Mouse (Mus musculus) monocyte, adult 5-6 weeks (primary cell): Measurements from ENCODE around the gene Tnfaip3. TPM values are rescaled to one million over a fixed set of nuclear protein-coding genes. Genes with fewer than 3 reads are reported as not detected.

ENCODE experiments used
- ATAC-seq: fragments of 153-309, 156-312 bp; replicated peaks from 2 replicates; pipeline ENCODE4 v1.8.0; 2017; ENCODE audit warnings: mild to moderate bottlenecking; ENCODE audit not compliant: low TSS enrichment, insufficient number of reproducible peaks, severe bottlenecking, poor library complexity, low FRiP score
- total RNA-seq: library from RNA; stranded (forward); fragments of 200-1000, 200-491, 200-594 nt; gene quantifications from 3 replicates; pipeline ENCODE4 v1.2.3, GENCODE M21; 2017

The Tnfaip3 gene
- 303 to 429 TPM (median 333 TPM) in 3 replicates for total RNA-seq

DNA sequence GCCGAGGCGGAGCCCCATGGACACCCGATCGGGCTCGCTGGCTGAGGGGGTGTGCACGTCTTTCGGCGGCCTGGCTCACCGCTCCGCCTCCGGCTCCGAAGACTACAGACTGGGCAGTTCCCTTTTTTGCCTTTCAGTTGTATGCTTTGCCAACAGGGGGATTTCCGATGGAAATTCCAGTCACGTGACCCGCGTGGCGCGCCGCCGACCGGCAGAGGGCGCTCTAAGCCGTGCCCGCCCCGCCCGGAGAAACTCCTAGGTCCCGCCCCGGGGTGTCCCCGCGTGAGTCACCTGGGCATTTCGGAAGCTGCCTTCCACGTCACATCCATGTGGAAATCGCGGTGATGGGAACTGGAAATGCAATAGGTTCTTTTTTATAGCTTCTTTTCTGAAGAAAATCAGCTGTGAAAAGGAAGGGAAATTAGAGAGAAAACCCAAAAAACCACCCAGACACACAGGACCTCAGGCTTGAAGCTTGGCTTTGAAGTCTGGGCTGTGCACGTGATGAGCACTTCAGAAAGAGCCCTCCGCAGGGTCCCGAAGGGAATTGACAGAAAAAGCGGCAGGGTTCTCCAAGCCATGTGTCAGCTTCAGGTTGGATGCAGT, at the start of gene Tnfaip3:
Gene Tnfaip3 (minus strand): TSS at position 401 of the 606 bp plus-strand sequence.
- ATAC-seq, result peak; percentile 81

DNA sequence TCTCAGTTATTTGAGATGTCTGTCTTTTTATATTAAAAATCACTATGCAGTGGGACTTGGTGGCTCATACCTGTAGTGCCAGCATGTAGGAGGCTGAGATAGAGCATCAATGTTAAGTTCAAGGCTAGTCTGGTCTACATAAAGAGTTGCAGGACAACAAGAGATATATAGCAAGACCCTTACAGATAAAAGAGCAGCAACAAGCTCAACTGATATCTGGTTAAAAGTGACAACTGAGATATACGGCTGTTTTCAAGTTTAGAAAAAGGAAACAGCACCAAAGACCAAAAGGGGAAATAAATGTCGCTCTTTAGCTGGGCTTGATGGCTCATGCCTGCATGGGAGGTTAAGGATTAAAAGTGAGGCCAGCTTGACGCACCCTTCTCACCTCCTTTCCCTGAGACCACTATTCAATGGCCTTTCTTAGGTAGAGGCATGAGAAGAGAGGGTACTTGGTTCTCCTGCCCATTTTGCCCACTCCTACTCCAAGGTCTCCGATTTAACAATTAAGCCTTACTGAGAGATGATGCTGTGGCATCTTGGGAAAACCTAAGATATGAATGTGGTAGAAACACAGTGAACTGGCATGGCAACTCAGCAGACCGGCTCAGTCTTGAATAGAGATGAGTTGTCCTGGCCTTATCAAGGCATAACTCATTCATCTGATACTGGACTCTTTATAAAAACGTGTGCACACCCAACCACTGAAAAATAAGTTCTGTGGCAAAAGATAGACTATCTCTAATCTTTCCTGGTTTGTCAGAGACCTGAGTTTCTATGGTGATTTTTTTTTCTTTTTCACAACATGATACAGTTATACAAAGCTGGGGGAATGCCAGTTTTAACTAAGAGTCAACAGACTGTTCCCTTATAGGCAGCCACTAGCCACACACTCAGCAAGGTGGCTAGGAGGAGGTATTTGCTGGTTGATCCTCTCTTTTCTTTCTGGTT, 49.5 kb upstream of the Tnfaip3 start:
- ATAC-seq, result no peak

DNA sequence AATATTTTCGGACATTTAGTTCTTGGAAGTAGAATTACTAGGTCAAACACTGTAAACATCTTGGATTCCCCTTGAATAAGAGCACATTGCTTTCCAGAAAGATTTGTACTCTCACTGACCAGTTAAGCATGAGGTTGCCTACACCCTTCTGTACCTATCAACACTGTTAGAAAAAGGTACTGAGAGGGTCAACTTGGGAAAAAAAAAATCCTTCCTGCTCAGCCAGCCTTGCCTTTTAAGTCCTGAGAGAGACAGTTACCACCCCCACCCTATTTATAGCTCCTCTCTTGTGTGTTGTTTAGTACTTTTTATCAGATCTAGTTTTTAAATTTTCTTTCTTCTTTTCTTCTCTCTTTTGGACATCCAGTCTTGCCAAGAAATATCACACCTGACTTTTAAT, 48.2 kb upstream of the Tnfaip3 start:
- ATAC-seq, result no peak

DNA sequence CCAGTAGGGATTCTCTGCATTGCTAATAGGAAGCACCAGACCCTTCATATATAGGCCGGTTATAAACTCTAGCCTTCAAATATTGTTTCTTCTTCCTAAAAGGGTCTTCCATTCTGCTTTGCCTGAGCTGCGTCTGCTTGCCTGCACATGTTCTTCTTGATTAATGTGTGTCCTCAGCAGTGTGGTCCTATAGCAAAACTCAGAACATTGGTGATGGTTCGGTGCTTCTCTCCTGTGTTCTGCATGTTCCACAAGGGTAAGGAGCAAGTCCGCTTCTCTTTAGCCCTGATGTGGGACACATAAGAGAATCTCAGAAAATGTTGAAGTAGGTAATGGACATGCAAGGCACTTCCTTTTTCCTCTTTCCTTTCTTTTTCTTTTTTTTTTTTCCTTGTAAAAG, 47.8 kb upstream of the Tnfaip3 start:
- no peak for ATAC-seq

DNA sequence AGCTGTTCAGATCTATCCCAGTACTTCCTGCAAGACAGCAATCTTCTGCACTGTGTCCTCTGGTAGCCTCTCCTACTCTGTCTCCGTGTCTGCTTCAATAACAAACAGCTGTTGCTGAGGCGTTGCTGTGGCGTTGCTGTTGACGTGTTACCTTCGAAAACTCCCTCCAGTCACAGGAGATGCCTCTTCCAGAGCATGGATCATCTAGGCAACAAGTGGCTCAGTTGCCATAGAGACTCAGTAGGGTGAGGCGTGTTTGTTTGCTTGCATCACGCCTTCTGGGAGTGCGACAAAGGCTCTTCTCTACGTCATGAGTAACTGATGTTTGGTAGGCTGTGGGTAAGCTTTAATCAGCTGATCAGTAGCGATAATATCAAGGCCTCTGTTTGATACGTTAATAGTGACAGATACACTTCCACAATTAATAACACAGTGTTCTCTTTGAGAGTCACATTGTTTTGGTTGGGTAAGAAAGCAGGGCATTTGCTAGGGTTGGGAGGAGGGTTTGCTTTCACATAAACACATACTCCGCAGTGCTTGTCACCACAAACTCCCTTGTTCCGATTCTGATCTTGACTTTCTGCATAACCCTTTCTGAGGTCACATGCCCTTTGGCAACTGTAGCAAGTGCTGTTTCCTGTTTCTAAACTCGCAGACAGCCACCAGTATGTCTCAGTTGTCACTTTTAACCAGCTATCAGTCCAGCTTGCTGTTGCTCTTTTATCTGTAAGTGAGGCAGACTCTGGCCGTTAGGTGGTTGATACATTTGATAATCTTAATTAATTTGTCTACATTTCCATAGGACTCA, 46.8 kb upstream of the Tnfaip3 start:
- ATAC-seq, result peak; percentile 90

- ATAC-seq, result no peak
These were observed 45.7 kb upstream of the Tnfaip3 start for GRCm38 (mm10) chr10:19061201-19061600.

DNA sequence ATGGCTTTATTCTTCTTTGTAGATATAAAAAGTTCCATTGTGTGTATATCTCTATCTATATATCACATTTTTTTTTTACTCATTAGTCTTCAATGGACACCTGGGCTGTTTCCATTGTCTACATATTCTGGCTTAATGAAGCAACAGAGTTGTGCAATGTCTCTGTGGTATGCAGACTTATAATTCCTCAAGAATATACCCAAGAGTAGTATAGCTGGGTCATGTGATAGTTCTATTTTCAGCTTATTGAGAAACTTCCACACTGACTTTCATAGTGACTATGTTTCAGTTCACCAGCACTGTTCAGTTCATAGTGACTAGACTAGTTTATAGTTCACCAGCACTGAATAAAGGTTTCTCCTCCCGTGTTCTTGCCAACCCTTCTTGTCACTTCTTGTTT, 38.1 kb upstream of the Tnfaip3 start:
- ATAC-seq, result peak; percentile 99

- no peak for ATAC-seq
These were observed 30.5 kb upstream of the Tnfaip3 start for GRCm38 (mm10) chr10:19045986-19046385.

DNA sequence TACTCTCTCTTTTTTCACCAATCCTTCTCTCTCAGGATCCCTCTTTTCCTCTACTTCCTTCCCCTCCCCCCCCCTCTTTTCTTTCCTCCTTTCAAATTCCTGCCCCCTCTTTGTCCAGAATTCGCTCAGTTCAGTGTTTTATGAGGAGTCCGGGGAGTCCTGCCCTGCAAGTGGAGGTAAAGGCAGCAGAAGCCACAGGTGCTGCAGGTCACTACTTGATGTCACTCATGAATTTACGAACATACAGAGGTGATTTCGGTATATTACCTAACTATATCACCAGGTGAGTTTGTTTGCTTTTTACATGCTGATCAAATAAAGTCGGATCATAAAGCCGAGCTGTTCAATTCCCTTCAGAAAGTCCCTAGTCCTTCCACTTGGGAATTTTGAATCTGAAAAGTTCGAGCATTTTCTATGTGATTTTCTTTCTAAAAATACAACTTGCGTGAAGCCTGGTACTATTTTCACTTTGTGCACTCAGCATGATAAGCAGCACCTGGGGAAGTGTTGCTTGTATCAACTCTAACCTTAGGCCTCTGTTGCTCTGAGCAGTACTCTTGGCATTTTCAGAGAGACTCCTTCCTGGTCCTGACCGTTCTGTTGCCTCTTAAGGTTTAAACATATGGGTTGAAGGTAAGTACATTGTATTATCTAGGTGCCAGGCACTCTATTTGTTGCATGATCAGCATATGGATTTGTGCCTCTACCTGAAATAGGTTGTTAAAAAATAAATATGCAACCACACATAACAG, 29.5 kb upstream of the Tnfaip3 start:
- ATAC-seq, result no peak

DNA sequence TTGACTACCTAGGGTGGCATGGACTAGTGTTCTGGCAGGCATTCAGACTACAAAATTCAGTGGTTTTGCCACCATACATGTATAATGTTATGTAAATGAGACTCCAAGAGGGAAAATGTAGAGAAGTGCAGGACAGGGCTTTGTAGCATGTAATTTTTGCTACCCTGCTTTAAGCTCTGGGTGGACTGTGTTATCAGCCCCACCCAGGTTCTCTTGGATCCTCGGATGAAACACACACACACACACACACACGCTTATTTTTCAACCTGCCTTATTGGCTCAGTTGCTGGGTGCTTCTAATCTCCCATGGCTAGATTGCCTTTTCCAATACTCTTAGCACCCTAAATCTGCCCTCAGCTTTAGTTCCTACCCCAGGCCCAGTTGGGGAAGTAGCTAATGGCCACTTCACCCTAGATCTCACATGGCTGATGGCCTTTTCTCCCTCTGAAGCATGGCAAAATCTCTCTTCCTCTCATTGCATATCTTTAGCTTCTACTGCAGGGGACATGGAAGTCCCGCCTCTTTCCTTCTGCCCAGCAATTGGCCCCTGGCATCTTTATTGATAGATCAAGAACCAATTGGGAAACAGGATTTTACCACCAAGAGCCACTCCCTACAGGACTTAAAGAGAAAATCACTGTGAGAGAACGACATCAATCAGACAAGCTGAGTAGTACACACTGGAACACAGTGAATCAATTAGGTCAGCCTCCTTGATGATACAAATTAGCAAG, 28.2 kb upstream of the Tnfaip3 start:
- ATAC-seq, result peak; percentile 96

DNA sequence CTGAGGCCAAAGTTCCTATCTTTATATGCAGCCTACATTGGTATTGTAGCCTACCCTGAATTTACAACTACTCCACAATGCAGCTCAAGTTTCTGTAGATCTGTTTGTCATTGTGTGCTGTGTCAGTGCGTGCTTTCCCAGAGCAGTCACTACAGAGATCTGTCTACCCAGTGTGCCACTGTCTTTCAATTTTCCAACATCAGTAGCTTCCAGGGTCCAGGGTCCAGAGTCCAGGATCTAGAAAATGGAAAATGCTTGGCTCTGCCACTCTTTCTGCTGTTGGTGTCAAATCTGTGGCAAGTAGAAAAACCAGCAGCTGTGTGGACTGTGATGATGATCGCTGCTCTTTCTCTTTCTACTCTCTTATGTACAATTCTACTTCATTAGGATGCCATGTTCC, 24.7 kb upstream of the Tnfaip3 start:
- ATAC-seq, result no peak

DNA sequence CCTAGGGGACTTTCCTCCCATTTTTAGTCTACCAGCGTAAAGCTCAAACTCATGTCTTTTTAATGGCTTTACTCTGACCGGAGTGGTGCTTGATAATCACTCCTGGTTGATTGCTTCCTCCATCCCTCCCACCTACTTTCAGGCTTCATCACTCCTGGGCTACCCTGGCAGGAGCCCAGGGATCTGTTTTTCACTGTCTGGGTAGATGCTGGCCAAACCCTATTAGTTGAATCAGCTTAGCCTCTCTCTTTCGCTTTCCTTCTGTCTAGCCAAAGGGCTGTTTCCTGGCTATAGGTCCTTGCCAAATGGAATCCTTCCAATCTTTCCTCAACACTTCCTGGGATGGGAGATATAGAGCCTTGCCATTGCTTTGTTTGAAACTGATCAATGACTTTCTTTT, 19.3 kb upstream of the Tnfaip3 start:
- ATAC-seq, result no peak

- peak; percentile 90 for ATAC-seq
These were observed 18.2 kb upstream of the Tnfaip3 start for GRCm38 (mm10) chr10:19033696-19034095.

DNA sequence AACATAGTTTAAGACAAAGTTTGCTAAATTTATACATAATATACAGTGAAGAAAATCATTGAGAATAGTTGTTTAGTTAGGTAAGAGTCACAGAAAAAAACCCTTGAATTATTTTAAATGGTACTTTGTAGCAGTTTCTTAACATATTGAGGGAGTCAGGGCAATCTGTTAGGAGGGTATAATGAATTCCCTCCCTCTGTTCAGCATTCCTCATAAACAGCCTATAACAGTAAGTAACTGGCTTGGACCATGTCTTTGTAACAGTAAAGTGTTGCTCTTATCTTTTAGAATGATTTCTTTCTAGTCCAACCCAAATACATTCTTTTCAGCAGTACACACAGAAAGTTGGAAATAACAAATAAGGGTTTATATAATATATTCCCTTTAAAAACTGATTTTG, 16.4 kb upstream of the Tnfaip3 start:
- ATAC-seq, result no peak

GRCm38 (mm10) chr10:19030628-19031027, 15.2 kb upstream of the Tnfaip3 start:
- no peak for ATAC-seq

DNA sequence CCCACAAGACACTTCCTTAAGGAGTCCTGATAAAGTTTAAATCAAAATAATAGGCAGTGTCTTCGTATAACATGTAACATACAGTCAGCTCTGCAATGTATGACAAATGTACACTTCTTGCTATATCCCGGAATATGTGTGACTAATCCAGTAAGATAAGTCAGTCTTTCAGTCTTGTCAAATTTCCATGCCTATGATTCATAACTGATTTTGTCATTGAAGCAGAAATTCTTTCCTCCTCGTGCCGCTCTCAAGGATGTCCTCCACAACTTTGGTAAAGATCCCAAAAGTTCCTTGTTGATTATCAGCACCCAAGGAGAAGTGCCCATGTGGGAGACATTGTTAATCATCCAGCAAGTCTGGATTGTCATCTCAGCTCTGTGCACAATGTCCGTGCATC, 11.3 kb upstream of the Tnfaip3 start:
- no peak for ATAC-seq

DNA sequence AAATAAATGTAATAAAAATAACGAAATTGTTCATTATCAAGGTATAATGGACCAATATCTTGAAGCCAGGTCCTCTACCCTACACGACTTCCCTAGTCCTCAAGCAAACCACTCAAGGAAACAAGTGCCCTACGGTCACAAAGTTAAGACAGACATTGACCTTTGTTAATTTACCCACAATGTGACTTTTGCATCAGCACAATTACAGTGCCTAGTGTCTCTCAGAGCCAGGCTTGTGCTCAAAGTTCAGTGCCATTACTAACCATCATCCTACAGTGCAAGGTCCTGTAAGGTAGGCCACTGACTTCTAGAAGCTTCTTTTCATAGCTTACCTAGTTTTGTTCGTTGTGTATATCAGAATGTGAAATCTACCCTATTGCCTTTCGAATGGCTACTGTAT, 8.9 kb upstream of the Tnfaip3 start:
- ATAC-seq, result no peak
